Mouse (Mus musculus) testis, adult 2 months (tissue): ENCODE results near the gene Fsd1.

Experiments used
- CTCF ChIP-seq: fragments of 200-500 bp; IDR thresholded peaks from 2 replicates; pipeline ENCODE4 v1.5.1; 2012; ENCODE audit warnings: low read depth, mild to moderate bottlenecking, inconsistent platforms, low read length, moderate library complexity; ENCODE audit not compliant: control insufficient read depth, insufficient read depth, insufficient replicate concordance
- POLR2A ChIP-seq: fragments of 200-500 bp; IDR thresholded peaks from 2 replicates; pipeline ENCODE4 v1.6.1; 2012; ENCODE audit warnings: low read depth, mild to moderate bottlenecking, inconsistent platforms, low read length, moderate library complexity; ENCODE audit not compliant: control insufficient read depth

DNA sequence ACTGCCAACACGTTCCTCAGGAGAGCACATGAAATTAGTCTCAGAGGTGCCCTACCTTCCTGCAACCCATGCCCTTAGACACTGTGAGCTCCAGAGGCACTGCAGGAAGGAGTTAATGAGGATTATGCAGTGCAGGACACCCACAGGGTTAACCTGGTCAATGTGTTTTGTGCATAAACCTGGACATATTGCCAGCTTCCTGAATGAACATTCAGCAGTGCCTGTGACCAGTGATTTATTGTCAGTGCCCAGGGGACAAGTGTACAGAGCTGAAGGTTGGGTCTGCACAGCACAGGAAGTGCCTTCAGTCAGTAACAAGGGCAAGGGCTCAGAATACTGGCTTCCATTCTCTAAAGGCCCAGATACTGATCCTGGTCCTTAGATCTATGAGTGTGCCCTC, 40.6 kb downstream of the Fsd1 start:
- TF ChIP-seq CTCF, result no peak
- TF ChIP-seq POLR2A, result no peak
